Mouse (Mus musculus) liver, embryonic 14.5 days (tissue): ENCODE data around the gene Spam1.

Experiments
- CTCF ChIP-seq: IDR thresholded peaks from 2 replicates; pipeline ENCODE4 v1.5.1; 2016; ENCODE audit warnings: antibody characterized with exemption, low read depth, control low read depth
- EP300 ChIP-seq: IDR thresholded peaks from 2 replicates; pipeline ENCODE4 v1.6.1; 2016; ENCODE audit warnings: antibody characterized with exemption, low read depth

- TF ChIP-seq CTCF, result no peak
- TF ChIP-seq EP300, result no peak
These were observed 24.7 kb upstream of the Spam1 start for GRCm38 (mm10) chr6:24766261-24766660.
